Mouse (Mus musculus) gastrocnemius, adult 18-20 months (tissue): Measurements from ENCODE around the gene Lamc2. TPM values are rescaled to one million over a fixed set of nuclear protein-coding genes. Genes with fewer than 3 reads are reported as not detected.

ENCODE experiments used
- DNase-seq: peaks from one replicate; pipeline ENCODE4 v3.0.0; 2021; ENCODE audit warnings: low spot score
- long read RNA-seq, 2 experiments: library from polyadenylated mRNA; stranded (forward); transcript quantifications; one replicate each; pipeline ENCODE4 v2.0.0; 2021
- total RNA-seq, 2 experiments: library from RNA; stranded (reverse); gene quantifications; 2 replicates each; pipeline ENCODE4 v1.2.3; 2021

The Lamc2 gene
- total RNA-seq, result 1 to 10 TPM; 3.3 to 9.7 TPM
- long read RNA-seq, experiment 1, partial matches to known transcripts, result 1 of 4 reads
- long read RNA-seq, experiment 1, other reads (novel, unspliced or antisense), result 2 of 4 reads
- long read RNA-seq, experiment 2, partial matches to known transcripts, result 1 of 1 reads
- long read RNA-seq, experiment 2, other reads (novel, unspliced or antisense), result 0 of 1 reads

DNA sequence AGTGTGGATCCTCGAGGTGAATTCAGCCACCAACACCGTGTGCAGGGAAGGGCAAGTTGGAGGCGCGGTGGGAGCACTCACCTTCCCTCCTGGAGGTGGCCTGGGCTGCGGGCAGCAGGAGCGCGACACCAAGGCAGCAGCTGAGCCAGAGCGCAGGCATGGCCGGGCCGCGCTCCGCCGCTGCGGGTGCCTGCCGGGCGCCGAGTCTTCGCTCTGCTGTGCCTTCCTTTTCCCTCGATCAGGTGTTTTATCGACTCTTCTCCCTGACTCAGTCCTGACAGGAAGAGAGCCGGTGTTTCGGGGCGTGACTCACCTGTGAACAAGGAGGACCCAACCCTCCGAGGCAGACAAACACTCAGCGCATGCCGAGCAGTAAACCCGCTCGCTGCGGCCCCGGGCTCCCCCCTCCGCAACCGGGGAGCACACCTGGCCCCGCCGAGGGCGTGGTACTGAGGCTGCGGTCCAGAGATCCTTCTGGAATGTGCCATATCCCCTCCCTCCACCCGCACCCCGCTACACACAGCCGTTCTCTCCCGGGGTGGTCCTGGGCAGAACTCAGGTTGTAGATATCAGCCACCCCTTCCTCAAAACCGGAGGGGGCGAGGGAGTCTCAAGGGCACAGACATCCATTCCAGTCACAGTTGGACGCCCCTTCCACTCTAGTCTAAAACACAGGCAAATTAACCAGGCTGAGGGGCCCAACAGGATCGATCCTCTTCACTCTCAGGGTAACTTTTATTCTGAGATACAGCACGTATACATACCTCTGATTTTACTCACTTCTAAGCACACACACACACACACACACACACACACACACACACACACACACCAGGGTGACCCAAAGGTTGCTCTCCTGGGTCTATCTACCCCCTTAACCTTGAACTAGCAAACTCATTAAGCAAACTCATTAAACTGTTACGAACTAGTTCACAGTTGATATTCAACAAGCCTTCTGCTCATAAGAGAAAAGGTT, at the start of gene Lamc2:
Gene Lamc2, minus strand, starts transcription at position 620 of the 976 bp plus-strand sequence.
- no peak for DNase-seq

GRCm38 (mm10) chr1:153235576-153235975, 49.3 kb upstream of the Lamc2 start:
- peak; percentile 61 for DNase-seq

- DNase-seq, result no peak
Measured at GRCm38 (mm10) chr1:153231681-153232080, 45.4 kb upstream of the Lamc2 start.

DNA sequence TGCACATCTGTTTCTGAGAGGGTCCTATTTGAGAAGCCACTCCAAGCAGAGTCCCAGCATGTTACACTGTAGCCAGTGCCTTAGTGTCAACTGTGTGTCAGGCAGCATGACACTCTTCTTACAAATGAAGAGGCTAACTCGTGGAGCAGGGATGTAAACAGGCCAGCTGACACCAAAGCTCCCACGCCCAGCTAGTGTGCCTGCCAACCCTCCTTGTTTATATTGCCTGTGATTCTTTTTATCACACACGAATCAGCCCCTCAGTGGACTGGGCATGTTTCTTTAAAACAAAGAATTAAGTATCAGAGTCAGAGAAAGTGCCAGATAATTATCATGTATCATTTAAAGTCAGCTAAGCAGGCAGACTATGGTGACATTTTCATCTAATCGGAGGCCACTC, 41.7 kb upstream of the Lamc2 start:
- DNase-seq, result no peak

- DNase-seq, result no peak
Measured at GRCm38 (mm10) chr1:153227096-153227495, 40.8 kb upstream of the Lamc2 start.

GRCm38 (mm10) chr1:153225786-153226725, 39.8 kb upstream of the Lamc2 start:
- DNase-seq, result peak; percentile 73

- DNase-seq, result no peak
Measured at GRCm38 (mm10) chr1:153224331-153224730, 38.1 kb upstream of the Lamc2 start.

GRCm38 (mm10) chr1:153219376-153219775, 33.1 kb upstream of the Lamc2 start:
- DNase-seq, result no peak

- no peak for DNase-seq
Measured at GRCm38 (mm10) chr1:153216516-153216915, 30.3 kb upstream of the Lamc2 start.

DNA sequence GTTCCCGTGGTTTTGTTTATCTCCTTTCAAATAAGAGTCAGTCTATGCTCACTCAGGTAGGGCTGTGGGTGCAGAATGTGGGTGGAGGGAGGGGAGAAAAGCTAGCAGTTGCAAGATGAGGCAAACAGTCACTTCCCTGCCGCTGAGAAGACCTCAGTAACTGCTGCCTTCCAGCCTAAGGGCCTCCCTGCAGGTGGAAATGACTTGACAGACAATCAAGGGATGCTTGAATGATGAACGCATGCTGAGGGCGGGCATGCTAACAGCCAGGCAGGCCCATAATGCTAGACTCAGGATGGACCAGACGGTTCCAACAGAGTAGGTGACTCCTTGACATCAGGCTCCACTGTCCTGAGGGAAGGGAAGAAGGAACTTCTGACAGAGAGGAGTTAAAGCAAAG, 29.4 kb upstream of the Lamc2 start:
- DNase-seq, result no peak

DNA sequence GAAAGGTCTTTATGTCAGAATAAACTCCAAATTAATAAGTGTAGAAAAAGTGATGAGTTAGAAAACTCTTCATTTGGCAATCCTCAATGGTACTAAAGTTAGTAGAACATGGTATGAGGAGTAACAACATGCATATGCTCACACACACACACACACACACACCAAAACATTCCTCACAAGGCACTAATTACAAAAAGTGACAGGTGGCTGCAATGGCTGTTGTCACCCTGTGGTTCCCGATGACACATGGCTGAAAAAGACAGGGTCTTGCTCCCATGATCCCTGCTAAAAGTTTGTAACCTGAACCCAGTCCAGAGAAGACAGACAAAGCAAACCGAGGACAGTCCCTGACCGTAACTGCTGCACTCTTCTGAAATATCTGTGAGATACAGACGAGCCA, 24.7 kb upstream of the Lamc2 start:
- DNase-seq, result no peak

GRCm38 (mm10) chr1:153210198-153210597, 24.0 kb upstream of the Lamc2 start:
- DNase-seq, result no peak

- no peak for DNase-seq
Measured at GRCm38 (mm10) chr1:153202195-153202594, 15.9 kb upstream of the Lamc2 start.

DNA sequence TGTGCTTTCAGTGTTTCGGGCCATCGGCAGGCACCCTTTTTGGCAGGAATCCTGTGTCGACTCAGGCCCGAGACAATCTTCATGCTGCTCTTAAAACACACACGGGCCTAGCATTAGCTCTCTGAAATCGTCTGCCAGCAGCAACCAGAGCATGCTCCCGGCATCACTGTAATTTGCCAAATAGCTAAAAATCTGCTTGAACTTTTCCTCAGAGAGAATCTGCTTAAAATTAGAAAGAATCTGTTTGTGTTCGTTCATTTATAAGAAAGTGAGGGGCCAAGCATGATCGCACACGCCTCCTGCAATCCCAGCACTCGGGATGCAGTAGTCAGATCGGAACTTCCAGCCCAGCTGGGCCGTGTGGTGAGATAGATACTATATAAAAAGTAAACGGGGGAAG, 15.2 kb upstream of the Lamc2 start:
- DNase-seq, result no peak

GRCm38 (mm10) chr1:153197316-153197850, 11.1 kb upstream of the Lamc2 start:
- no peak for DNase-seq

GRCm38 (mm10) chr1:153192945-153193344, 6.7 kb upstream of the Lamc2 start:
- no peak for DNase-seq

- DNase-seq, result no peak
Measured at GRCm38 (mm10) chr1:153192379-153192778, 6.1 kb upstream of the Lamc2 start.

DNA sequence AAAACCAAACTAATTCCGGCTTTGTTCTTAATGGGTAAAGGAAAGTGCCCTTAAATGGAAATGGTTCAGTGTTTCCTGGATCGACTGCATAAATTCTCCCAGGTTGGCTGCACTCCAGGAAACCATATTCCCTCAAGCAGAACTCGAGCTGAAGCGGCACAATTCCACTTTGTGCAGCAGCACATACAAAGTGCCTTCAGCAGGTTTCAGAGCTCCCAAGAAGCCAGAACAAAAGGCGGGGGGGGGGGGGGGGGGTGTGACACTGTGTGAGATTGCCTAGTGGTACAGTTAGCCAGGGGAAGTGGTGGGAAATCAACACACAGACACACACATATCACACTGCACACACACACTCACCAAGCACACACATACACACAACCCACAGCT, 5.7 kb upstream of the Lamc2 start:
- peak; percentile 52 for DNase-seq

DNA sequence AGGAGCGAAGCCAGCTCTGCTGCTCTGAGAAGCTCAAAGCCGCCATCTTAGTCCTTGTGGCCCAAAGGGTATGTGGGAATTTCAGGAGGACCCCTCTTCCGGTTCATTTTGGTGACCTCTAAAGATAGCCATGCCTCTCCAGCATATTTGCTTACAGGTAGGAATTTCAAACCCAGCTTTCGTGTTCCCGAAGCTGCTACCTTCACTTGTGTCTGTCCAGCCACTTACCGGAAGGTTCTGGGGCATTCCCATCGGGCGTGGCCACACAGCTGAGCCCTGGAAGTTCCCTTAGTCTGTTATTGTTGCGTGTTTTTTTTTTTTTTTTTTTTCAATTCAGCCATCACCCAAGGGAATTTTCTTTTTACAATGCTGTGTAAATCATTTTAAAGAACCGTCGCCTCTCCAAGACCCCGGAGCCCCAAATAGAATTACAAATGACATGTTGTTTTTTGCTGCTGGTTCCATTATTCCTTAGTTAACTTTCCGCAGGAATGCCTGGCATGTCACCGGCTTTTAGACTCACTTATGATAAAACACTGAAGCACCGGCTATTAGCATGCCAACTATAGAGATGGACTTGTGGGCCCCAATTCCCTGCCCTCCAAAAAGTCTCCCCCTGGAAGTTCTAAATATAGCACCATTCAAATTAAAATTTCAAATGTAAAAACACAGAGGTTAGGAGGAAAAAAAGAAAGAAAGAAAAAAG, 5.1 kb upstream of the Lamc2 start:
- no peak for DNase-seq

DNA sequence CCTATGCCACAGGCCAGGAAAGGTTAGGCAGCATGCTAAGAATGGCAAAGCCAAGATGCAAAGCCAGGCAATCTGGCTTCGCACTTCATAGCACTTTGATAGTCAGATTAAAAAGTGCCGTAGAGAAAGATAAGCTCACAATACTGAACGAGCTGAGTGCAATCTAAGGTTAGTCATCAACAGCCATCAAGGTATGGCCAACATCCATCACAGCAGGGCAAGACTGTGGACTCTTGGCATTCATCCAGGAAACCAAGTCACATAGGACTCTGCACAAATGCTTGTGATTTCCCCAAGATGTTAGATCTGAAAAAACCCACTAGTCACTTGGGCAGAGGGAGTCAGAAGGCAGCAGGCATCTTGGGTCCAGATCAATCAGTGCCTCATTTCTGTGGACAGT, 1.8 kb upstream of the Lamc2 start:
- no peak for DNase-seq
